Mouse (Mus musculus) intestine, embryonic 14.5 days (tissue): ENCODE results near the gene Cbwd1. TPM values are rescaled to one million over a fixed set of nuclear protein-coding genes. Genes with fewer than 3 reads are reported as not detected.
A peak's percentile ranks its signal among the peaks of the same experiment; 100 is the strongest.

Experiments
- ATAC-seq: fragments of 200-750 bp; cut with Nextera tagmentation; replicated peaks from 2 replicates; pipeline ENCODE4 v1.8.0; 2017; ENCODE audit warnings: low read depth, moderate number of reproducible peaks, moderate TSS enrichment, moderate library complexity; ENCODE audit not compliant: low FRiP score, low TSS enrichment
- DNase-seq: peaks from one replicate; pipeline ENCODE4 v3.0.0-alpha.2; 2018; ENCODE audit warnings: low spot score
- H3K27ac ChIP-seq: fragments of 300-500 bp; sonication (generic); 2 replicates; pipeline ENCODE4 v1.5.1; 2014; ENCODE audit warnings: low read depth, mild to moderate bottlenecking, control low read depth
- H3K27me3 ChIP-seq: fragments of 300-500 bp; sonication (generic); replicated peaks from 2 replicates; pipeline ENCODE4 v1.6.1; 2014; ENCODE audit warnings: low read length, control low read depth; ENCODE audit not compliant: control insufficient read depth, insufficient read depth
- H3K36me3 ChIP-seq: fragments of 300-500 bp; sonication (generic); 2 replicates; pipeline ENCODE4 v1.6.1; 2014; ENCODE audit warnings: low read length, control low read depth; ENCODE audit not compliant: control insufficient read depth, insufficient read depth
- H3K4me1 ChIP-seq: fragments of 300-500 bp; sonication (generic); replicated peaks from 2 replicates; pipeline ENCODE4 v1.6.1; 2014; ENCODE audit warnings: low read length, control low read depth, mixed read lengths; ENCODE audit not compliant: control insufficient read depth, insufficient read depth
- H3K4me2 ChIP-seq: fragments of 300-500 bp; sonication (generic); 2 replicates; pipeline ENCODE4 v1.6.1; 2014; ENCODE audit warnings: low read length
- H3K4me3 ChIP-seq: fragments of 300-500 bp; sonication (generic); 2 replicates; pipeline ENCODE4 v1.5.1; 2014; ENCODE audit warnings: low read depth, low read length, control low read depth, mixed read lengths
- H3K9ac ChIP-seq: fragments of 300-500 bp; sonication (generic); 2 replicates; pipeline ENCODE4 v1.6.1; 2014; ENCODE audit warnings: mild to moderate bottlenecking, low read length
- H3K9me3 ChIP-seq: fragments of 300-500 bp; sonication (generic); 2 replicates; pipeline ENCODE4 v1.6.1; 2016; ENCODE audit warnings: low read length, control low read depth; ENCODE audit not compliant: control insufficient read depth
- WGBS: fragments of 180-500 bp; shearing (Covaris S2); extraction: QIAGEN DNeasy Blood & Tissue Kit; methylation state at CpG from one replicate; pipeline ENCODE4 v1.1.7; 2014; 5-methylcytosine and 5-hydroxymethylcytosine counted together
- polyA plus RNA-seq: library from polyadenylated mRNA; unstranded; fragments of >200 nt; fragmentation: Nextera tagmentation; extraction: Ambion mirVana; gene quantifications from 2 replicates; pipeline ENCODE4 v1.2.1, GENCODE M21; 2014

The Cbwd1 gene
- polyA plus RNA-seq, 1 experiment from 2014 or later: 15.4 TPM

DNA sequence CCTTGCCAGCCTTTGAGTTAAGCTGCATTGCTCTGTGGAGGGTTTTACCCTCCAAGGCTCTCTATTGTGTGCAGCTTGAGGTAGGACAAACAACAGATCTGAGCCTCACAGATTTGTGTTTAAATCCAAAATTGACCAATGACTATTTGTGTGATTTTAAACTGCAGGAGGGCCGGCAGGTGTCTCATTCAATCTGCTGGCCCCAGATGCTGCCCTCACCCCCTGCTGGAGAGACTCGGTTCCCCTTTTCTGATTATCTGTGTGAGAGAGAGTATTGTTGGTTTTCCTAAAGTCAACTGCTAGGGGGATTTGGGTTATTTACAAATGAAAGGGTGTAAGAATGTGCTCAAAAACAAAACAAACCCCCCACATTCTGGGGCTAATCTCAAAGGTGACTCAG, 59.2 kb downstream of the Cbwd1 start:
- H3K27me3 ChIP-seq: peaks cover 77% of the 10 kb centered on the region
- ATAC-seq (no peak), DNase-seq (peak; percentile 49)
- WGBS: 3% methylated on average over 2 of the region's 2 CpGs
- H3K4me1 ChIP-seq: peaks cover 10% of the 10 kb centered on the region
- no peak overlapping the region for H3K27ac ChIP-seq
- H3K9ac ChIP-seq: no peak overlapping the region
- no peaks in the 10 kb centered on the region for H3K36me3 ChIP-seq
- H3K4me2 ChIP-seq: no peak overlapping the region
- no peaks in the 10 kb centered on the region for H3K9me3 ChIP-seq
- H3K4me3 ChIP-seq: no peak overlapping the region

DNA sequence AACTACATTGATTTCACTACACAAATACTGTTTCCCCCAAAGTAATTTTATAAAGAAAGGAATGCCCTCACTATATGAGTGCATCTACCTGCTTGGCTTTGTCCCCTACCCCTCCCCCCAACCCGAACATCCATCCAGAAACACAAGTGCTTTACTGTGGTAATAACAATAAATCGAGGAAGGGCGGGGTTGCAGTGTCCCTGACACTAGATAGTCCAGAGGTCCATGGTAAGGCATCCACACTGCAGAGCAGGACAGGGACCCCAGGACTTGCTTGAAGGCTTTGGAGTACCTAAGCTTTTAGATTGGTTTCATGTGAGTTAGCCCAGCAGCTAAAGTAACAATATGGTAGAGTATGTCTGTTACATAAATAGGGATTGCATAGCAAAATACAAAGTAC, 59.7 kb downstream of the Cbwd1 start:
- DNase-seq (peak; percentile 51), ATAC-seq (no peak)
- peaks cover 83% of the 10 kb centered on the region for H3K27me3 ChIP-seq

DNA sequence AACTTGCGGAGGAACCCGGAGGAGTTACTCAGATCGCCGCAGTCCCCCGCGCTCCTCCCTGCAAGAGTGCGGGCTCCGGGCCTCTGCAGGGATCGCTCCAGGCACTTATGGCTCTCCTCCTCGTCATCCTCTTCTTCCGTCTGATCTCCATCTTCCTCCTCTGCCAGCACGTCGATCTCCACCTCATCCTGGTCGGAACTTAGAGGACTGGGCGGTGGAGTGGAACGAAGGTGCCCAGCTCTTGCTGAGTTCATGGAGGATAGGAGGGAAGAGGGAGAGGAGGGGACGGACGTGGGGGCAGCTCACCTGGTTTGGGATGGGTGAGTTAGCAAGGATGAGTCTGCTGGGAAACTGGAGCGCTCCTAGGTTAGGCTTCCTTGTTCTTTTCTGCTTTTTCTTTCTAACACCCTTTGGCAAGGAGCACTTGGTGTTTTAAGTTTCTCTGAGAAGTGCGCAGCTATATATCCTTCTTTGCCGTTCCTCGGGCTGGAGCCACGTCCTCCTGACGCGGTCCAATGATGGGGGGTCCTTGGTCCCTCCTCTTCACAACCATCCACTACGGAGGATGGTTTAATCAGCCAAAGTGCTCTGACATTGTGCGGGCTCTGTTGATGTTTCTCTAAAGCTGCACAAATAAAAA, 60.7 kb downstream of the Cbwd1 start, which contains the start of gene Foxd4:
Gene Foxd4 (minus strand): TSS at position 617 of the 640 bp plus-strand sequence.
- H3K27ac ChIP-seq: no peak within 1 kb of the TSS
- no peaks in the 10 kb centered on the region for H3K9me3 ChIP-seq
- H3K4me3 ChIP-seq: peak within 1 kb of the TSS; percentile 31
- no peak within 1 kb of the TSS for H3K9ac ChIP-seq
- peak within 1 kb of the TSS; percentile 53 for H3K4me2 ChIP-seq
- peak; percentile 75 for DNase-seq
- H3K27me3 ChIP-seq: peaks cover 91% of the 10 kb centered on the region
- no peaks in the 10 kb centered on the region for H3K36me3 ChIP-seq
- WGBS: under 1% methylated on average over 27 of the region's 27 CpGs
- no peak for ATAC-seq
- peaks cover 12% of the 10 kb centered on the region for H3K4me1 ChIP-seq

More for the DNA sequence above, 59.7 kb downstream of the Cbwd1 start:
- H3K4me1 ChIP-seq: peaks cover 12% of the 10 kb centered on the region
- H3K9me3 ChIP-seq: no peaks in the 10 kb centered on the region
- H3K27ac ChIP-seq: no peak overlapping the region
- WGBS: 6% methylated on average over 3 of the region's 3 CpGs
- no peak overlapping the region for H3K9ac ChIP-seq
- H3K4me2 ChIP-seq: no peak overlapping the region
- no peaks in the 10 kb centered on the region for H3K36me3 ChIP-seq
- H3K4me3 ChIP-seq: no peak overlapping the region

DNA sequence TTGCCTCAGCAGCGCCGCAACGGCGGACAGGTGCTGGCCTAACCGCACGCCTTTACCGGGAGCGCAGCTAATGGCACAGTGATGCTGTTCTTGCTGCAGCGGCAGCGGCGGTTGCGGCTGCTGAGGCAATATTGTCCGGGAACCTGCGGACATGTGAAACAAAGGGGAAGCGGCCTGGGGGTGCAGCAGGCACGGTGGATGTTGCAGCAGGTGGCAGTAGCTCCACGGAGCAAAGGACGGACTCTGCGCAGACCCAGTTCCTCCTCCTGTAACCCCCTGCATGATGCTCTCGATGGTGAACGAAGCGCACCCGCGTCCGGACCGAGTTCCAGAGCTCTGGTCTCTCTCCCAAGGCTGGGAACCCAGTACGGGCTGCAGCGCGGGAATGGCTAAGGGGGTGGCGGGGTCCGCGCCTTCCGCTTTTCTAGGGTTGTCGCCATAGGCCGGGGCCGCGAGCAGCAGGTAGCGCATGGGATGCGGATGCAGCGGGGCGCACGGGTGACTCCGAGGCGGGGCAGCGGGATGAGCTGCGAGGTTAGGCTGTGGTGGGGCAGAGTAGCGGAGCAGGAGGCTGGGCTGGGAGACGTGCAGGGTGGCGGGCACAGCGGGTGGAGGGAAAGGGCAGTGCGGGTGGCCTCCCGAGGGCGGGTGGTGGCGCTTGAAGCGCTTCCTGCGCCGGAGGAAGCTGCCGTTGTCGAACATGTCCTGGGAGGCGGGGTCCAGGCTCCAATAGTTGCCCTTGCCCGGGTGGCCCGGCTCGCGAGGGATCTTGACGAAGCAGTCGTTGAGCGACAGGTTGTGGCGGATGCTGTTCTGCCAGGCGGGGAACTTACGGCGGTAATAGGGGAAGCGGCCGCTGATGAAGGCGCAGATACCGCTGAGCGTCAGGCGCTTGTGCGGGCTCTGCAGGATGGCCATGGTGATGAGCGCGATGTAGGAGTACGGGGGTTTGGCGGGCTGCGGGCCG, 61.5 kb downstream of the Cbwd1 start:
- Histone ChIP-seq H3K27me3 (peaks cover 97% of the 10 kb centered on the region), H3K9ac (no peak overlapping the region), H3K4me2 (peak overlapping the region; percentile 53), H3K4me1 (peaks cover 12% of the 10 kb centered on the region), H3K36me3 (no peaks in the 10 kb centered on the region), H3K9me3 (no peaks in the 10 kb centered on the region), H3K4me3 (peak overlapping the region; percentile 31), H3K27ac (no peak overlapping the region)
- under 1% methylated on average over 84 of the region's 84 CpGs for WGBS
- peak; percentile 84 for DNase-seq
- no peak for ATAC-seq

DNA sequence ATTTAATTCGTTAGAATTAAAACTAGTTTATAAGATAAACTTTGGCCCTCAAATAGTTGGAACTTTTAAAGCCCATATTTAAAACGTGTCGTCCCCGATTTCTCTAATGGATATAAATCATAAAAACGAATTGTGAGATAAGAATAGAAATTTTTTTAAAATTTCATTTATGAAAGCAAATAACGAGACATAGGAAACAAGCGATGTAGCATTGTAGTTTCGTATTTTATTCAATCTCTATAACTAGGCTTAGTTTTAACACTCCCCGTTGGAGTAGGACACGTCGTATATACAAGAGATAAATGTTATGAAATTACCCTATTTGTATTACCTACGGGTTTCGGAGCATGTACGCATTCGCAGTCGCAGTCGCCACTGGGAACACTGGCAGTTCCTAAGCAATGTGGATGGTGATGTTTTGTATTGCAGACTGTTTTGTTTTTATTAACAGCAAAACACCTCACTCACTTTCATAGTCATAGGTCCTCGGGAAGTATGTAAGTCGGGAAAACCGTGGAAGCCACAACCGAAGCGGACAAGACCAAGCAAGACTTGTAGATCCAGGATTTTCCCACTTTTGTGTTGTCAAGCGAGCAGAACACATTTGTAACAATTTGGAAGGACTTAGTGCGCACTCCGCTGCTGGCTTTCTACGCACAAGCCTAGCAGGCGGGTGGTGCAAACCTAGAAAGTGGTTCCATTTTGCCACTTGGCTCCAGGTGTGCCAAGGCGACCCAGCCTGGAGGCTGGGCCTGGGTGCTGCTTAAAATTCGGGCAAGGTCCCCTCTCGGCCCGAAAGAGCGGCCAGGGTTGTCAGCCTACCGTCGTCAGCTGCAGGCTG, 62.5 kb downstream of the Cbwd1 start:
- H3K4me3 ChIP-seq: peak overlapping the region; percentile 31; the same call in 1 of the 2 replicates
- H3K4me1 ChIP-seq: peaks cover 12% of the 10 kb centered on the region
- H3K9me3 ChIP-seq: no peaks in the 10 kb centered on the region
- 4% methylated on average over 34 of the region's 34 CpGs for WGBS
- H3K4me2 ChIP-seq: no peak overlapping the region; the same call in 1 of the 2 replicates
- peaks cover 90% of the 10 kb centered on the region for H3K27me3 ChIP-seq
- ATAC-seq (no peak), DNase-seq (peak; percentile 78)
- H3K9ac ChIP-seq: no peak overlapping the region
- H3K27ac ChIP-seq: no peak overlapping the region
- H3K36me3 ChIP-seq: no peaks in the 10 kb centered on the region

DNA sequence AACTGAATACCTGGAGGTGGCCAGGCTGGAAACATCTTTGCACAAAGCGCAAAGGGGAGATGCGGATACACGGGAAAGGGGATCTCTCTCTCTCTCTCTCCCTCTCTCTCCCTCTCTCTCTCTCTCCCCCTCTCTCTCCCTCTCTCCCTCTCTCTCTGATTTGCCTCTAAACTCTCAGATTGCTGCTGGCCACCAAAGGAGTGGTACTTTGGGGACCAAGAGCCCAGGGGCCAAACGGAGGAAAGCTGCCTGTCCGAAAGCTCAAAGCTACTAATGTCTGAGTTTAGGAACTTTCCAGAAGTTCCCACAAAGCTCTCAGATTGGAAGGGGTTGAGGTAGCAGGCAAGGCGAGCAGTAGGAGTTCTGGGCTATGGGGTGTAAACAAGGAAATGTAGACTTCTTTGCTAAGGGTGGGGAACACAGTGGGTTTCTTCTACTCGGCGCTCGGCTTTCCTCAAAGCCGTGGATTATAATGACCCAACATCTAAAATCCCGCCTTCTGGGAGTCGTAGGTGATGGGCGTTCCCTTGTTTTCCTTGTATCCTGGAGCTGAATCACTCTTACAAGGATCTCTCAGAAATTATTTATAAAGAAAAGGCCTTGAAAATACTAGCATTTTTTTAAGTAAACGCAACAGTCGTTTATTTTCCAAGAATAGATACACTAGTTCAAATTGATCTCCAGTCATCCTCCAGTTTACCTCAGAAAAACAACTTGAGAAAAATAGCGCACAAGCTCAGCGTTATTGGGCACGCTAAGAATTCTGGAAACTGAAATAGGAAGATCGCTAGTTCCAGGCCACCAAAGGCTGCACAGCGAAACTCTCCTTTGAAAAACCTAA, 63.3 kb downstream of the Cbwd1 start:
- no peak for ATAC-seq
- H3K27me3 ChIP-seq: peaks cover 81% of the 10 kb centered on the region
- 2% methylated on average over 20 of the region's 20 CpGs for WGBS
- no peaks in the 10 kb centered on the region for H3K36me3 ChIP-seq
- peak; percentile 75 for DNase-seq
- H3K9me3 ChIP-seq: no peaks in the 10 kb centered on the region
- no peak overlapping the region; the same call in 1 of the 2 replicates for H3K4me3 ChIP-seq
- H3K4me2 ChIP-seq: no peak overlapping the region
- no peak overlapping the region for H3K9ac ChIP-seq
- peaks cover 12% of the 10 kb centered on the region for H3K4me1 ChIP-seq
- no peak overlapping the region for H3K27ac ChIP-seq

DNA sequence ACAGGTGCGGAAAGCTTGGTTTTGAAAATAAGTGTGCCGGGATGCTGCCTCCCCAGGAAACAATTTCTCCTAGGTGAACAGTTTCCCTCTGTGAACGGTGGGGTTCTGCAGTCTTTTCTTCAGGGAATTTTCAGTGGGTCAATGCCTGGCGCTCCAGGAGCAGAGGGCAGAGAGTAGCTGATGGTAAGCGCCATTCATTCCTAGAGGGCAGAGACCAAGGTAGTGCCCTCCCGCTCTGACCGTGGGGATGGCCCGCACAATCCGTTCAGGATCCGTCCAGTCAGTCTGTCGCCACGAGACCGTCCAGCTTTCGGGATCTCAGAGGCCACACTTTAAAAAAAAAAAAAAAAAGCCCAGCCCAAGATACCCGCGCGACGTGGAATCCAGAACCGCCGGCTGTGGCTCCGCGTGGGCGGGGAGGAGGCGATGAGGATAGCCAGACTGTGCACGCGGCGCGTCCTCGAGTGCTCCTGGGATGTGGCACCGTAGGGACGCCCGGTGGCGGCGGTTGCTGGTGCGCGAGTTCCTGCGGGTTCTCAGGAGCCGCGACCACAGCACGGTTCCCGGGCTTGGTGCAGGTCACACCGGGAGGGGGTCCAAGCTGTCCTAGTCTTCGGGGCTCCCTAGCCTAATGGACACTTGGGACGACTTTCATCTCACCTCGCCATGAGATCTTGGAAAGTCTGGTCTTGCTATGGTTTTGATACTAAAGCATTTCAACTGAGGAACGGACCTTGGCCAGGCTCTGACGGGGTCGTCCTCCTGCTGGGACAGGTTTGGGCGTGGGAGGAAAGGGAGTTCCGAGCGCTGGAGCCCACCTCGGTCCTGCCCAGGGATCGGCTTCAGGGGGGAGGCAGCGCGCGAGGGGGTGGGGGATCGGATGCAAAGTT, 64.2 kb downstream of the Cbwd1 start:
- peaks cover 12% of the 10 kb centered on the region for H3K4me1 ChIP-seq
- DNase-seq (peak; percentile 71), ATAC-seq (no peak)
- no peaks in the 10 kb centered on the region for H3K36me3 ChIP-seq
- H3K9me3 ChIP-seq: no peaks in the 10 kb centered on the region
- no peak overlapping the region for H3K9ac ChIP-seq
- H3K27ac ChIP-seq: no peak overlapping the region
- peak overlapping the region; percentile 37; the same call in 1 of the 2 replicates for H3K4me2 ChIP-seq
- H3K27me3 ChIP-seq: peaks cover 73% of the 10 kb centered on the region
- 1% methylated on average over 57 of the region's 57 CpGs for WGBS
- peak overlapping the region; percentile 11; the same call in 1 of the 2 replicates for H3K4me3 ChIP-seq
